Mouse (Mus musculus): ENCODE measurements at regions not wholly inside any gene's neighbourhood (a gene's known extent, or its start where the extent isn't known, plus 50 kb on each side); places are given as distances from the start of the nearest gene placed in this dataset.

DNA sequence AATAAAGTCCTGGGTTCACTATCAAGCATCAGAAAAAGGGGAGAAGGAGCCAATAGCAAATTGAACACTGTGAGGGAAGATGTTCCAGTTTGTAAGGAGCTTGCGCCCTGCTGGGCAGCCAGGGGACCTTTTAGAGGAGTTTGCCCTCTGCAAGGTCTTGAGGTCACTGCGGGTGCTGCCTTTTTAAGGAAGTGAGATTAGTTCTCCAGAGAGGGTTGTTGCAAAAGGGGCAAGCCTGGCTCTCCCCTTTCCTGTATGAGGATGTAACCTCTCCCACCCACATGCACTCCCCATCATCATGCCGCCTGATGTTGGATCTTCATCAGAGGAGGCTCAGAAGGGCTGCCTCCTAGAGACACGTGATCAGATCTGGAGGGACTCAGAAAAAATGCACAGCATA, 237.4 kb downstream of the Mreg start:
- no peak for DNase-seq
- no peak overlapping the region for H3K4me3 ChIP-seq (replicated peaks; ENCODE audit: extremely low read depth, low read depth, low read length)
- H3K4me1 ChIP-seq (ENCODE audit: control insufficient read depth, insufficient read depth, low read length), result no peaks in the 10 kb centered on the region
- 63% methylated on average over 4 of the region's 4 CpGs for WGBS
- TF ChIP-seq POLR2A (IDR thresholded peaks at IDR 0.05; ENCODE audit: borderline replicate concordance, extremely low read depth, low read depth, low read length) (no peak), CTCF (IDR thresholded peaks at IDR 0.05; ENCODE audit: insufficient read depth, low read length) (no peak)

DNA sequence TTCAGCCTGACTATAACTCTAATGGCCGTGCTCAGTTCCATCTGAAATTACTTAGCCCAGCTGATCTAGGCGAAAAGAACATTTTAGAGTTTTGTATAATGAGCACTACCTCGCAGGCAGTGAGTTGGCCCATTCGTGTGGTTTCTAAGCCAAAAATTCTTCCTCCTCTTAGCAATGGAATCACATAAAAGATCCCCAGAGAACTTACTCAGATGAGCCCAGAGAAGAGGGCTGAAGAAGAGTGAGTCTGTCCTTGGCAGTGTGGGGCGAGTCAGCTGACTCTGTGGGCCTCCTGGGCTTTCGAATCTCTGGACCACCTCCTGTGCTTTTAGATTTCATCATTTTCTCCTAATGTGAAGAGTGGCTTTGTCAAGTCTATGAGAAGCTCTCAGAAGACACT, 240.2 kb downstream of the Mreg start:
- 70% methylated on average over 6 of the region's 6 CpGs for WGBS
- H3K4me3 ChIP-seq (replicated peaks; ENCODE audit: extremely low read depth, low read depth, low read length), result no peak overlapping the region
- no peak for TF ChIP-seq POLR2A (IDR thresholded peaks at IDR 0.05; ENCODE audit: borderline replicate concordance, extremely low read depth, low read depth, low read length)
- DNase-seq, result no peak
- H3K4me1 ChIP-seq (ENCODE audit: control insufficient read depth, insufficient read depth, low read length), result no peaks in the 10 kb centered on the region

DNA sequence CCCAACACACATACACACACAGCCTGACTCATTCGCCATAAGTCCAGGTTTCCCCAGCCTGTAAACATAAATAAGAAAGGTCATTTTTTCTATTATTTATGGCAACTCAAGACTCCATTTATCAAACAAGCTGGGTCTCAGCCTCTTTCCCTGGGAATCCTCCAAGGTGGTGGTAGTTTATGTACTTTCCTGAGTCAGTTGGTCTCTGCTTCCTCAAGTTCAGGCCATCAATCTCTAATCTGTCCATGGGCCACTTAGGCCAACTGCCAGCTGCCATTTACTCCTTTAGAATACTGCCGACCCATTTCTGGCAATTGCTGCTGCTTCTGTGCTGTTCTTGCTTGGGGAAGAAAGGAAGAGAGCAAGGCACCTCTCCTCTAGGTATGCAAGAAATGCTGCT, 241.3 kb downstream of the Mreg start:
- Histone ChIP-seq H3K4me1 (ENCODE audit: control insufficient read depth, insufficient read depth, low read length) (no peaks in the 10 kb centered on the region), H3K4me3 (replicated peaks; ENCODE audit: extremely low read depth, low read depth, low read length) (no peak overlapping the region)
- WGBS, result 65% methylated on average over 2 of the region's 2 CpGs
- DNase-seq, result no peak
- TF ChIP-seq CTCF (IDR thresholded peaks at IDR 0.05; ENCODE audit: insufficient read depth, low read length), result no peak
- TF ChIP-seq POLR2A (IDR thresholded peaks at IDR 0.05; ENCODE audit: borderline replicate concordance, extremely low read depth, low read depth, low read length), result no peak

DNA sequence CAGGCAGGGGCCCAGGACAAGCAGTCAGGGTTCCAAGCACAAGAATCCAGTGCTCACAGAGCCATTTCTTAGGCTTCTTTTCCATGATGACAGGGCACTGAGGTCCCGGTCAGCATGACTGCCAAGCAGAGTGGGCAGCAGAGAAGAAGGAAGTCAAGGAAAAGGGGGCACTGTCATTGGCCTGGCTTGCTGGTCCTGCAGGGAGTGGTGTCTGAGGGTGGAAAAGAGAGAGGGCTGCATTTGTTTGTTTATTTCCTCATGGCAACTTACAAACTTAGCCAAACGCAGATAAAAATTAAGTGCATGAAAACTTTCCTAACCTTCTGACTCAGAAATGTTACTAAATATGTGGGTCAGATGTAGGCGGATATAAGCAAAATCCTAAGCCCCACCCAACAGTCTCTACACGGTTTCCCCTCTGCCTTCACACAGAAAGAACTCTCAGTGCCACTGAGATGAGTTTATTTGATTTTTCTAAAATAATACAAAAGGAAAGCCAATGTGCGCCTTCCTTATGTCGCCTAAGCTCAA, 244.5 kb downstream of the Mreg start:
- Histone ChIP-seq H3K4me3 (replicated peaks; ENCODE audit: extremely low read depth, low read depth, low read length) (no peak overlapping the region), H3K4me1 (ENCODE audit: control insufficient read depth, insufficient read depth, low read length) (no peaks in the 10 kb centered on the region)
- 70% methylated on average over 6 of the region's 6 CpGs for WGBS
- TF ChIP-seq POLR2A (IDR thresholded peaks at IDR 0.05; ENCODE audit: borderline replicate concordance, extremely low read depth, low read depth, low read length) (no peak), CTCF (IDR thresholded peaks at IDR 0.05; ENCODE audit: insufficient read depth, low read length) (no peak)
- DNase-seq, result no peak

DNA sequence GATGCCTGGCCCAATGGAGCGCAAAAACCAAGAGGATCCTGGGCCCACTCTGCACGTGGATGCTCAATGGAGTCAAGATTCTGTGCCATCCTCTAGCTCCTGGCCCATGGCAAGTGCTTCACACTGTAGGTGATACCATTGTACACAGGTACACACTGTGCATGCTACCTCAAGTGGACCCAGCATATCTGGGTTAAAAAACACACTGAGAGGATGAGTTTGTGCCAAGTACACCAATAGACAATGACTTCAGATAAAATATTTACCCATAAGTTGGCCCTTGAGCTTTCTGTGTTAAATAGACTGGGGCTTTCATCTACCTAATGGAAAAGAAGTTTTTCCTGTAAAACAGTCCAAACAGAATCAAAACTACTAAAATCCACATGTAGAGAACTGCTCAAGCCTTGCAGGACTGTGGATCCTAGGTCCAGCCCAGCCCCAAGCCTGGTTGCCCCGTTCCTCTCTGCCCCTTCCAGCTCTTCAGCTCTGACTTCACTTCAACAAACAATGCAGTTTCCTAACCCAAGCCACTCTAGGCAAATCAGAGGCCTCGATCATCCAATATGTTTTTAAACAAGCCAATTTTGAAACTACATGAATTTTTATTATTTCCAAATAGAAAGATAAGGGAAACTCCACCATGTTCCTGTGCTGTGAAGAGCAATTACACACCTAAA, 247.5 kb downstream of the Mreg start:
- WGBS, result 79% methylated on average over 4 of the region's 4 CpGs
- no peak for DNase-seq
- Histone ChIP-seq H3K4me1 (ENCODE audit: control insufficient read depth, insufficient read depth, low read length) (no peaks in the 10 kb centered on the region), H3K4me3 (replicated peaks; ENCODE audit: extremely low read depth, low read depth, low read length) (no peak overlapping the region)
- TF ChIP-seq CTCF (IDR thresholded peaks at IDR 0.05; ENCODE audit: insufficient read depth, low read length), result no peak

DNA sequence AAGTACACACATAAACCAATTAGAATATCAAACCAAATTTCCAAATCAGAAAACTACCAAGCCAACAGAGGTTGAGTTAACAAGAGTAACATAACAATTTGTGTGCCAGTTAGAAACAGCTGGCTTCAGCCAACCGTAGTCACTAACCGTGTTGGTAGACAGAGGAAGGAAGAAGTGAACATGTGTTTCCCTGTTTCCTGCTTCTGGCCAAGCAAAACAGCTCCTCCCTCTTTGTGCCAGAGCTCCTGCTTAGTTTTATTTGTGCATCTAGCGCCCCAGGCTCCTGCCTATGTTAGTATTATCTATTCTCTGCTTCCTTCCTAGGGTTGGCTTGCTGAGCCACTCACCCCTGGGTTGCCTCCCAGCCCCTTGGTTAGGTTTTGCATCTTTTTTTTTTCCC, 255.2 kb downstream of the Mreg start:
- H3K4me1 ChIP-seq (ENCODE audit: control insufficient read depth, insufficient read depth, low read length), result no peaks in the 10 kb centered on the region
- H3K4me3 ChIP-seq (replicated peaks; ENCODE audit: extremely low read depth, low read depth, low read length), result no peak overlapping the region
- no peak for TF ChIP-seq CTCF (IDR thresholded peaks at IDR 0.05; ENCODE audit: insufficient read depth, low read length)
- TF ChIP-seq POLR2A (IDR thresholded peaks at IDR 0.05; ENCODE audit: borderline replicate concordance, extremely low read depth, low read depth, low read length), result no peak
- no peak for DNase-seq
- WGBS, result 35% methylated on average over 3 of the region's 3 CpGs

DNA sequence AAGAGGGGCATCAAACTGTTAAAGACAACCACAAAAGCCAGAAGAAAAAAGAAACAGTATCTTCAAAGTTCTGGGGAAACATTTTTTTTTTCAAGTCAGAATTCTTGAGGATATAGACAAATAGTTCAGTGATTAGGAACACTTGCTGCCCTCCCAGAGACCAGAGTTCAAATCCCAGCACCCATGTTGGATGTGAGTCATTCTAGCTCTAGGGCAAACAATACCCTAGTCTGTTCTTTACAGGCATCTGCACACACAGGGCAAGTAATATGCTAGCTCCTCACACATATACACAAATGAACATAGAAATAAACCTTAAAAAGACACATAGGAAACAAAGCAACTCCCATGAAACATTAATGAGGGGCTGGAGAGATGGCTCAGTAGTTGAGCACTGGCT, 256.8 kb downstream of the Mreg start:
- no peak for DNase-seq
- TF ChIP-seq CTCF (IDR thresholded peaks at IDR 0.05; ENCODE audit: insufficient read depth, low read length) (no peak), POLR2A (IDR thresholded peaks at IDR 0.05; ENCODE audit: borderline replicate concordance, extremely low read depth, low read depth, low read length) (no peak)
- Histone ChIP-seq H3K4me1 (ENCODE audit: control insufficient read depth, insufficient read depth, low read length) (no peaks in the 10 kb centered on the region), H3K4me3 (replicated peaks; ENCODE audit: extremely low read depth, low read depth, low read length) (no peak overlapping the region)

DNA sequence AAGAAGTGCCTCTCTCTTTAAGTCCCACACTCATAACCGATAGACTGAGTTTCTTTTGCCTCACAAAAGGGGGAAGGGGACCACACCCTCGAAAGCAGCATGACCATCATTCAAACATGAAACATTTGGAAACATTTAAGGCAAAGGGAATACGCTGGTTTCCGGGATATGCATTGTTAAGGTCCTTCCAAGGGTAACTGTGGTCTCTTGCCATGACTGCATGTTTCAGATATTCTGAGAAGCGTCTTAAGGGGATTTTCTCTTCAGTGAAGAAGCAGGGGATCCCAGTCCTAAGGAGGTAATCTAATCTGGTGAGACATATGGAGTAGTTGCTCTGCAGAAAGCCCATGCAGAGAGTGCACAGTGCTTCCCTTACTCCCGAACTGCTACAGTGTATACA, 258.8 kb downstream of the Mreg start:
- TF ChIP-seq POLR2A (IDR thresholded peaks at IDR 0.05; ENCODE audit: borderline replicate concordance, extremely low read depth, low read depth, low read length), result no peak
- TF ChIP-seq CTCF (IDR thresholded peaks at IDR 0.05; ENCODE audit: insufficient read depth, low read length), result no peak
- no peak for DNase-seq
- WGBS, result 48% methylated on average over 6 of the region's 6 CpGs
- no peak overlapping the region for H3K4me3 ChIP-seq (replicated peaks; ENCODE audit: extremely low read depth, low read depth, low read length)
- no peaks in the 10 kb centered on the region for H3K4me1 ChIP-seq (ENCODE audit: control insufficient read depth, insufficient read depth, low read length)

DNA sequence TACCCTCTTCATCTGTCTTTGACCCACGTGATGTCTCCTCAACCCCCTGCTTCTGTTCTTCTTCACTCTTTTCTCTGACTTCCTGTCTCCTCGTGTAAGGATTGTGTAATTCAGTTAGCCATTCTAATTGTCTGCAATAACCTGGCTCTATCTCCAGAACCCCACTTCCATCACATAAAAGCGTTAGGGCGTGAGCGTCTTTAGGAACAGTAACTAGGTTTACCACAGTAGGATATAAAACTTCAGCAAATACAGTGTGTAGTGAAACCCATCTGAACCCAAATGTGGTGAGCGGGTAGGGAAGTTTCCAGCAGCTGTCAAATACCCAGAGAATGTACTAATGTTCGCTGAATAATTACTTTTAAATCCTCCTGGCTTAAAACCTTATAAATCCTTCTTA, 262.6 kb downstream of the Mreg start:
- no peak for DNase-seq
- H3K4me1 ChIP-seq (ENCODE audit: control insufficient read depth, insufficient read depth, low read length), result peaks cover under 1% of the 10 kb centered on the region; the same call in 1 of the 2 replicates
- 79% methylated on average over 7 of the region's 7 CpGs for WGBS
- no peak overlapping the region for H3K4me3 ChIP-seq (replicated peaks; ENCODE audit: extremely low read depth, low read depth, low read length)
- no peak for TF ChIP-seq POLR2A (IDR thresholded peaks at IDR 0.05; ENCODE audit: borderline replicate concordance, extremely low read depth, low read depth, low read length)
- TF ChIP-seq CTCF (IDR thresholded peaks at IDR 0.05; ENCODE audit: insufficient read depth, low read length), result no peak

DNA sequence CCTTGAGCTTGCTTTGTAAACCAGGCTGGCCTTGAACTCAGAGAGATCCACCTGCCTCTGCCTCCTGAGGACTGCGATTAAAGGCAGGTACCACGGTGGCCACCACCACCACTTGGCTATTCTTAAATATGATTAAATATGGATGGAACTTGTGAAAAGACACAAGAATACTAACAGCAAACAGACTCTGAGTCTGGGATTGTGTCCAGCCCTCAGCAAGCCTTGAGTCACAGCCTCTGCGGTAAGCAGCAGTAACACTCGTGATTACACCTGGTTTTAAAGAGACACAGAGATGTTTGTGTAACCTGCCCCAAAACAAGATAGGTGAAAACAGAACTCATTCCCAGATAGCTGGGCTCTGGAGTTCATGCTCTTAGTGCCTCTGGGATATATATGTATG, 263.4 kb downstream of the Mreg start:
- WGBS, result 87% methylated on average over 4 of the region's 4 CpGs
- no peak for DNase-seq
- Histone ChIP-seq H3K4me3 (replicated peaks; ENCODE audit: extremely low read depth, low read depth, low read length) (no peak overlapping the region), H3K4me1 (ENCODE audit: control insufficient read depth, insufficient read depth, low read length) (peaks cover 2% of the 10 kb centered on the region; the same call in 1 of the 2 replicates)
- TF ChIP-seq POLR2A (IDR thresholded peaks at IDR 0.05; ENCODE audit: borderline replicate concordance, extremely low read depth, low read depth, low read length) (no peak), CTCF (IDR thresholded peaks at IDR 0.05; ENCODE audit: insufficient read depth, low read length) (no peak)

Data from lung, adult 2 months (tissue).